In the genomic region with DNA sequence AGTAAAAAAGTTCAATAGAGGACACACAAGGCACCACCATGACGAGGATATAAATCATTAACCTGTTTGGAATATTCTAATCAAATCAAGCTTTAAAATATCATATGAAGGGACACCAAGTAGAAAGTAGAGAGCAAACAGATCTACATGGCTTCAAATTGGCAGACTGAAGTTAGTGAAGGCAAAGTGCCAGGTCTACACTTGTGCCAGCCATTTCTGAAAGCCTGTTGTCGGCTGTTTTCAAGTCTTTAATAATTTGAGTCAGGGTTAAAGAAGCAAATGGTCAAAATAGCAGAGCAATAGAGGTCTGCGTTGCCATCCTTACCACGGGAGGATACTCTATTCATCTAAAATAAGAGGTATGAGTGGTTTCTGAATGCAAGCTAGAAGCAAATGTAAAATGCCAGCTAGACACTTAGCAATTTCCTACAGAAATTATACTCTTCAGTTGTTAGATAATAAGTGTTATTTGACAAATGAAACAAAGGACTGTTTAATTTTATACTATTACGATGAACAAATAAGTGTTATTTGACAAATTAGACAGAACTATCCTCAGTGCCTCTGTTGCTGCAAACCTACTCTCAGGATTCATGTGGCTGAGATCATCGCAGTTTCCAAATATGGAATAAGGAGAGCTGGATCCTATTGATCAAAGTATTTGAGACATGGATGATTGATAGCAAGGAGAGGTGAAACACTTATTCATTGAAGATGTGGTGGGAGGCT, we compare ENCODE assay signal across 16 mouse cellular contexts.
DNase-seq lines count a peak whose midpoint lies in the region; ATAC-seq lines count a peak whose summit lies in the region.
"Had no signal": no experiment of that assay in that cellular context is flagged by ENCODE, and none has a peak within 500 bp of the region (broad histone marks: within the 10 kb centered on the region; RNA-seq: fewer than 3 reads in every experiment).

No protein-coding gene starts in this region.

- peak; percentile 9 for DNase-seq in adrenal gland, postnatal 10 days
- no peak for DNase-seq in adrenal gland, postnatal 36 days
- peak; percentile 13 for DNase-seq in layer of hippocampus, adult 11-12 months (ENCODE audit: low spot score)
- DNase-seq in layer of hippocampus, postnatal 10 days (ENCODE audit: low spot score in 2 of 2) = no peak
- peak; percentile 3 for DNase-seq in brain, embryonic 18.5 days (ENCODE audit: low read depth, low spot score)
- peak; percentile 47 to 59 for DNase-seq in cerebellum, postnatal 14 days
- DNase-seq in thymus, postnatal 25 days = no peak
- DNase-seq: gastrocnemius, adult 2 months; kidney, adult 8-10 months; kidney, postnatal 25 days; lung, postnatal 10 days; thymus, postnatal 4 days had no signal

- no peak for ATAC-seq in activated CD4-positive, CD25-positive, alpha-beta regulatory T cell, adult 4 months
- ATAC-seq: CD4-positive, CD25-positive, alpha-beta regulatory T cell, adult 4 months; inflammation-experienced regulatory T-cells, adult 6 months; midbrain, embryonic 15.5 days had no signal

Comparison
In these comparisons a context has a peak if more than half of its experiments do, and no peak if none do; other contexts are left out.
1. DNase-seq: peak in adrenal gland, postnatal 10 days (single experiment), layer of hippocampus, adult 11-12 months (single experiment), brain, embryonic 18.5 days (single experiment) and cerebellum, postnatal 14 days (2 of 2); none in adrenal gland, postnatal 36 days (0 of 2), layer of hippocampus, postnatal 10 days (0 of 2) and thymus, postnatal 25 days (single experiment).